Mouse (Mus musculus): ENCODE data around the gene Atp5b. TPM values are rescaled to one million over a fixed set of nuclear protein-coding genes. Genes with fewer than 3 reads are reported as not detected.
A peak's percentile ranks its signal among the peaks of the same experiment; 100 is the strongest.
"Not testable (repeated sequence)": the region's sequence is repeated elsewhere in the genome, so short reads cannot be mapped to it uniquely, and the experiment has no call there.

Gene Atp5b
- polyA plus RNA-seq, 2 experiments = 999 to 1,823 TPM

DNA sequence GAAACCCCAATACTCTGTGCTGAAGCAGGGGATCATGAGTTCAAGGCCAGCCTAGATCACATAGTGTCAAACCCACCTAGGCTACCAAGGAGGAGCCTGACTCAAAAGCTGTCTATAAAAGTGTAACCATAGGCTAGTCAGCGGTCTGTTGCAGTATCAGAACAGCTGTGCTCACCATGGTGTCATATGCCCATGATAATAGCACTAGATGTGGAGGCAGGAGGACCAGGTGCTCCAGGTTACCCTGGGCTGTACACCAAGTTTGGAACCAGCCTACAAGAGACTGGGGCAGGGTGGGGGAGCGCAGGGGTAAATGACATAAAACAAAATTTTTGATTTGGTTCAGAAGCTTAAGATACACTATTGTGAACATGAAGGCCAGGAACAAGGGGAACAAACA is 33.3 kb upstream of the Atp5b start:
- Histone ChIP-seq H3K4me3 (ENCODE audit: insufficient read depth in 1 of 2, low read depth in 2 of 2, low read length in 2 of 2) (no peak overlapping the region), H3K36me3 (replicated peaks; ENCODE audit: control insufficient read depth, insufficient read depth, low read depth) (peaks cover 50% of the 10 kb centered on the region), H3K4me1 (replicated peaks; ENCODE audit: control insufficient read depth in 2 of 2, insufficient read depth in 2 of 2, low read length in 1 of 2) (no peaks in the 10 kb centered on the region), H3K27ac (no peak overlapping the region), H3K4me2 (ENCODE audit: low read depth) (no peak overlapping the region), H3K9ac (replicated peaks) (no peak overlapping the region), H3K27me3 (ENCODE audit: control insufficient read depth, insufficient read depth, low read length) (no peaks in the 10 kb centered on the region), H3K9me3 (ENCODE audit: control insufficient read depth, low read length) (no peaks in the 10 kb centered on the region)
- TF ChIP-seq CTCF (IDR thresholded peaks at IDR 0.05; ENCODE audit: low read depth) (no peak), EP300 (IDR thresholded peaks at IDR 0.05; ENCODE audit: low read depth) (no peak)
- WGBS (ENCODE audit: insufficient replicate concordance) = 86% methylated on average over 2 of the region's 2 CpGs
- DNase-seq (ENCODE audit: low read depth in 3 of 3, low spot score in 3 of 3) = no peak
- ATAC-seq (ENCODE audit: insufficient read depth) = 0 out of 2 replicates have a peak, but pooled peaks have one; percentile 26

DNA sequence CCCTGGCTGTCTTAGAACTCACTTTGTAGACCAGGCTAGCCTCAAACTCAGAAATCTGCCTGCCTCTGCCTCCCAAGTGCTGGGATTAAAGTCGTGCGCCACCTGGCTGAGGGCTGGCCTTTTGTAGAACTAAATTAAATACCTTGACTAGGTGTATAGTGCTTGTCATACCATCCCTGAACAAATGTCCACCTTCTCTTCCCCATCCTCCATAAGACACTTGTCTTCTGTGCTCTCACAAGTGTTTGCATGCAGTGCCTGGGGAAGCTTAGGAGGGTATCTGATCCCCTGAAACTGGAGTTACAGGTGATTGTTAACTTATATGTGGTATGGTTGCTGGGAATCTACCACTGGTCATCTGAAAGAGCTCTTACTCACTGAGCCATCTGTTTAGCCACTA is 32.7 kb upstream of the Atp5b start:
- 78% methylated on average over 2 of the region's 2 CpGs for WGBS (ENCODE audit: insufficient replicate concordance)
- TF ChIP-seq CTCF (IDR thresholded peaks at IDR 0.05; ENCODE audit: low read depth) (no peak), EP300 (IDR thresholded peaks at IDR 0.05; ENCODE audit: low read depth) (no peak)
- no peak for ATAC-seq (ENCODE audit: insufficient read depth)
- Histone ChIP-seq H3K4me1 (replicated peaks; ENCODE audit: control insufficient read depth in 2 of 2, insufficient read depth in 2 of 2, low read length in 1 of 2) (no peaks in the 10 kb centered on the region), H3K4me3 (ENCODE audit: insufficient read depth in 1 of 2, low read depth in 2 of 2, low read length in 2 of 2) (no peak overlapping the region), H3K36me3 (replicated peaks; ENCODE audit: control insufficient read depth, insufficient read depth, low read depth) (peaks cover 44% of the 10 kb centered on the region), H3K9me3 (ENCODE audit: control insufficient read depth, low read length) (no peaks in the 10 kb centered on the region), H3K4me2 (ENCODE audit: low read depth) (no peak overlapping the region), H3K27ac (no peak overlapping the region), H3K9ac (replicated peaks) (no peak overlapping the region), H3K27me3 (ENCODE audit: control insufficient read depth, insufficient read depth, low read length) (no peaks in the 10 kb centered on the region)
- DNase-seq (ENCODE audit: low read depth in 3 of 3, low spot score in 3 of 3) = no peak

DNA sequence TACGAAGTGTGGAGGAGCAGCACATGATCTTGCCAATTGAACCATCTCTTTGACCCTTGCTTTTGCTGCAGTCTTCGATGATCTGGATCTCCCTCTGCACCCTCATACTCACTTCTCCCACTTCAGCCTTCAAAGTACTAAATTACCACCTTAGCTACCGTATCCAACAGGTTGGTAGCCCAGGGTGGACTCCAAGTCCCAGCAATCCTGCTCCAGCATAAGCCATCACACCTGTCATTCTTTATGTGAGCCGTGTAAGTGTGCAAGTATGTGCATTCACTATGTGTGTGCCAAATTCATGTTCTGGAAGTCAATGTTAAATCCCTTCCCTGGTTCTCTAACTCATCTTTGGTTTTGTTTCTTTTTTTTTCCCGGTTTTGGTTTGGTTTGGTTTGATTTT is 31.5 kb upstream of the Atp5b start:
- no peak for TF ChIP-seq EP300 (IDR thresholded peaks at IDR 0.05; ENCODE audit: low read depth)
- no peak for TF ChIP-seq CTCF (IDR thresholded peaks at IDR 0.05; ENCODE audit: low read depth)
- no peak overlapping the region for H3K4me2 ChIP-seq (ENCODE audit: low read depth)
- H3K4me1 ChIP-seq (replicated peaks; ENCODE audit: control insufficient read depth in 2 of 2, insufficient read depth in 2 of 2, low read length in 1 of 2) = no peaks in the 10 kb centered on the region
- ATAC-seq (ENCODE audit: insufficient read depth) (no peak), DNase-seq (ENCODE audit: low read depth in 3 of 3, low spot score in 3 of 3) (no peak)
- H3K36me3 ChIP-seq (replicated peaks; ENCODE audit: control insufficient read depth, insufficient read depth, low read depth) = peaks cover 32% of the 10 kb centered on the region
- H3K27me3 ChIP-seq (ENCODE audit: control insufficient read depth, insufficient read depth, low read length) = no peaks in the 10 kb centered on the region
- H3K9me3 ChIP-seq (ENCODE audit: control insufficient read depth, low read length) = no peaks in the 10 kb centered on the region
- H3K27ac ChIP-seq = no peak overlapping the region
- 86% methylated on average over 5 of the region's 5 CpGs for WGBS (ENCODE audit: insufficient replicate concordance)
- H3K9ac ChIP-seq (replicated peaks) = no peak overlapping the region
- H3K4me3 ChIP-seq (ENCODE audit: insufficient read depth in 1 of 2, low read depth in 2 of 2, low read length in 2 of 2) = no peak overlapping the region

DNA sequence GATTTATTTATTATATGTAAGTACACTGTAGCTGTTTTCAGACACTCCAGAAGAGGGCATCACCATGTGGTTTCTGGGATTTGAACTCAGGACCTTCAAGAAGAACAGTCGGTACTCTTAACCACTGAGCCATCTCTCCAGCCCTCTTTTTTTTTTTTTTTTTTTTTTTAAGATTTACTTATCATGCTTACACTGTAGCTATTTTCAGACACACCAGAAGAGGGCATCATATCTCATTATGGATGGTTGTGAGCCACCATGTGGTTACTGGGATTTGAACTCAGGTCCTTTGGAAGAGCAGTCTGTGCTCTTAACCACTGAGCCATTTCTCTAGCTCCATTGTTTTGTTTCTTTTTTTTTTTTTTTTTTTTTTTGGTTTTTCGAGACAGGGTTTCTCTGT is 30.9 kb upstream of the Atp5b start:
- not testable (repeated sequence) for H3K27me3 ChIP-seq (ENCODE audit: control insufficient read depth, insufficient read depth, low read length); H3K4me3 ChIP-seq (ENCODE audit: insufficient read depth in 1 of 2, low read depth in 2 of 2, low read length in 2 of 2); ATAC-seq (ENCODE audit: insufficient read depth); DNase-seq (ENCODE audit: low read depth in 3 of 3, low spot score in 3 of 3); H3K4me2 ChIP-seq (ENCODE audit: low read depth); H3K4me1 ChIP-seq (replicated peaks; ENCODE audit: control insufficient read depth in 2 of 2, insufficient read depth in 2 of 2, low read length in 1 of 2); H3K9me3 ChIP-seq (ENCODE audit: control insufficient read depth, low read length); H3K27ac ChIP-seq; H3K9ac ChIP-seq (replicated peaks)
- 58% methylated on average over 1 of the region's 2 CpGs for WGBS (ENCODE audit: insufficient replicate concordance)
- H3K36me3 ChIP-seq (replicated peaks; ENCODE audit: control insufficient read depth, insufficient read depth, low read depth) = peaks cover 27% of the 10 kb centered on the region

- ATAC-seq (ENCODE audit: insufficient read depth) (no peak), DNase-seq (ENCODE audit: low read depth in 3 of 3, low spot score in 3 of 3) (no peak)
- WGBS (ENCODE audit: insufficient replicate concordance) = 84% methylated on average over 8 of the region's 8 CpGs
- Histone ChIP-seq H3K27ac (no peak overlapping the region), H3K4me2 (ENCODE audit: low read depth) (no peak overlapping the region), H3K9ac (replicated peaks) (no peak overlapping the region), H3K9me3 (ENCODE audit: control insufficient read depth, low read length) (no peaks in the 10 kb centered on the region), H3K4me1 (replicated peaks; ENCODE audit: control insufficient read depth in 2 of 2, insufficient read depth in 2 of 2, low read length in 1 of 2) (peaks cover 4 to 6% of the 10 kb centered on the region in 2 experiments), H3K36me3 (replicated peaks; ENCODE audit: control insufficient read depth, insufficient read depth, low read depth) (peaks cover 19% of the 10 kb centered on the region), H3K4me3 (ENCODE audit: insufficient read depth in 1 of 2, low read depth in 2 of 2, low read length in 2 of 2) (no peak overlapping the region), H3K27me3 (ENCODE audit: control insufficient read depth, insufficient read depth, low read length) (no peaks in the 10 kb centered on the region)
- TF ChIP-seq EP300 (IDR thresholded peaks at IDR 0.05; ENCODE audit: low read depth) (no peak), CTCF (IDR thresholded peaks at IDR 0.05; ENCODE audit: low read depth) (no peak)
These were observed 30.1 kb upstream of the Atp5b start for GRCm38 (mm10) chr10:128053001-128053400.
